Mouse (Mus musculus): ENCODE data around the gene Rcor1. TPM values are rescaled to one million over a fixed set of nuclear protein-coding genes. Genes with fewer than 3 reads are reported as not detected.

The Rcor1 gene
- polyA plus RNA-seq, 1 experiment from 2014 or later = 9.7 TPM

DNA sequence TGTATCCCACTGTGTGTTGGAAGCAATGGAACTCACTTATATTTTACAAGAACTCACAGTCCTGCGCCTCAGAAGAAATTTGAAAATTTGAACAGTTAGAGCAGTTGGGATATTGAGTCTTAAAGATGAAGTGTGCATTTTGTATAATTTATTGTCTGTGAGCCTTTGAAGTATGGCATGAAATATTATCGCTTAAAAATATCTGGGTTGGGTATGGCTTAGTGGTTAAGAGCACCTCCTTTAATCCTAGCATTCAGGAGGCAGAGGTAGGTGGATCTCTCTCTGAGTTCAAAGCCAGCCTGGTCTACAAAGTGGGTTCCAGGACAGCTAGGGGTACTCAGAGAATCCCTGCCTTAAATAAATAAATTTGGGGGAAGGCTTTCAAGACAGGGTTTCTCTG lies 20.1 kb upstream of the Rcor1 start:
- 96% methylated on average over 2 of the region's 2 CpGs for WGBS
- Histone ChIP-seq H3K36me3 (ENCODE audit: insufficient read depth, low read length) (no peaks in the 10 kb centered on the region), H3K9me3 (ENCODE audit: low read length) (no peaks in the 10 kb centered on the region), H3K27ac (ENCODE audit: low read length) (no peak overlapping the region), H3K4me3 (ENCODE audit: low read length) (no peak overlapping the region), H3K27me3 (ENCODE audit: insufficient read depth, low read length) (no peaks in the 10 kb centered on the region), H3K9ac (replicated peaks; ENCODE audit: low read length) (no peak overlapping the region), H3K4me1 (ENCODE audit: insufficient read depth, low read length) (no peaks in the 10 kb centered on the region), H3K4me2 (replicated peaks; ENCODE audit: low read depth, low read length) (no peak overlapping the region)
- ATAC-seq (ENCODE audit: low FRiP score, low TSS enrichment) = no peak

DNA sequence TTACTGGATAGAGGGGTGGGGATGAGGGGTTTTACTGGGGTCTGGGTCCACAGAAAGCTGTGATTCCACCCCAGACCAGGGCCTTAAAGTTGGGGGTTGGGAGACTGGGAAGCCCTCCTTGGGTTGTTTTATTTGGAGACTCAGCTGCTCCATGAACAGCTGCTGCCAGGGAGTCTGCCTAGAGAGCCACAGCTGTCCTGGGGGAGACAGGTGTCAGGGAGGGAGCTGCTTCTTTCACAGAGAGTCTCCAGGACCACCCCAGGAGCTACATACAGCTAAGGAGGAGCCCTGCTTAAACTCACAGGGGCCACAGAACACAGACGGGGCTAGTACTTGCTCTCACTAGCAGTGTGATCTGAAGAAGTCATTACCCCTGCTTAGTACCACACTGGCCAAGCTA lies 18.0 kb upstream of the Rcor1 start:
- 37% methylated on average over 1 of the region's 1 CpGs for WGBS
- no peak for ATAC-seq (ENCODE audit: low FRiP score, low TSS enrichment)
- Histone ChIP-seq H3K9me3 (ENCODE audit: low read length) (no peaks in the 10 kb centered on the region), H3K4me2 (replicated peaks; ENCODE audit: low read depth, low read length) (no peak overlapping the region), H3K27me3 (ENCODE audit: insufficient read depth, low read length) (no peaks in the 10 kb centered on the region), H3K36me3 (ENCODE audit: insufficient read depth, low read length) (no peaks in the 10 kb centered on the region), H3K27ac (ENCODE audit: low read length) (no peak overlapping the region), H3K4me3 (ENCODE audit: low read length) (no peak overlapping the region), H3K4me1 (ENCODE audit: insufficient read depth, low read length) (no peaks in the 10 kb centered on the region), H3K9ac (replicated peaks; ENCODE audit: low read length) (no peak overlapping the region)

DNA sequence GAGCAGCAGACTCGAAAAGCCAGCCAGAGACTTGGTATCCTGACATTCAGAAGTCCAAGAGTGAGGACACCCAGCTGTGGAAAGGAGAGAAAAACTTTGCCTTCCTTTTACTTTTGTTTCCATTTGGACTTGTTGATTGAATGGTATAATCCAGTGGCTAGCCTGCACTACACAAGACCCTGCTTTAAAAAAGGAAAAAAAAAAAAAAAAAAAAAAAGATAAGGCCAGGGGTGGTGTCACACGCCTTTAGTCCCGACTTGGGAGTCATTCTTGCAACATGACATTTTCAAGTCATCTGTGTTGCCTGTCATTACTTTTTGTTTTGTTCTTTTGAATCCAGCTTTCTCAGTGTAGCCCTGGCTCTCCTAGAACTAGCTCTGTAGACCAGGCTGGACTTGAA lies 17.6 kb upstream of the Rcor1 start:
- H3K27ac ChIP-seq (ENCODE audit: low read length) = no peak overlapping the region
- 64% methylated on average over 3 of the region's 3 CpGs for WGBS
- no peaks in the 10 kb centered on the region for H3K4me1 ChIP-seq (ENCODE audit: insufficient read depth, low read length)
- H3K9ac ChIP-seq (replicated peaks; ENCODE audit: low read length) = no peak overlapping the region
- no peak overlapping the region for H3K4me2 ChIP-seq (replicated peaks; ENCODE audit: low read depth, low read length)
- H3K36me3 ChIP-seq (ENCODE audit: insufficient read depth, low read length) = no peaks in the 10 kb centered on the region
- H3K9me3 ChIP-seq (ENCODE audit: low read length) = no peaks in the 10 kb centered on the region
- no peak overlapping the region for H3K4me3 ChIP-seq (ENCODE audit: low read length)
- no peaks in the 10 kb centered on the region for H3K27me3 ChIP-seq (ENCODE audit: insufficient read depth, low read length)
- no peak for ATAC-seq (ENCODE audit: low FRiP score, low TSS enrichment)

DNA sequence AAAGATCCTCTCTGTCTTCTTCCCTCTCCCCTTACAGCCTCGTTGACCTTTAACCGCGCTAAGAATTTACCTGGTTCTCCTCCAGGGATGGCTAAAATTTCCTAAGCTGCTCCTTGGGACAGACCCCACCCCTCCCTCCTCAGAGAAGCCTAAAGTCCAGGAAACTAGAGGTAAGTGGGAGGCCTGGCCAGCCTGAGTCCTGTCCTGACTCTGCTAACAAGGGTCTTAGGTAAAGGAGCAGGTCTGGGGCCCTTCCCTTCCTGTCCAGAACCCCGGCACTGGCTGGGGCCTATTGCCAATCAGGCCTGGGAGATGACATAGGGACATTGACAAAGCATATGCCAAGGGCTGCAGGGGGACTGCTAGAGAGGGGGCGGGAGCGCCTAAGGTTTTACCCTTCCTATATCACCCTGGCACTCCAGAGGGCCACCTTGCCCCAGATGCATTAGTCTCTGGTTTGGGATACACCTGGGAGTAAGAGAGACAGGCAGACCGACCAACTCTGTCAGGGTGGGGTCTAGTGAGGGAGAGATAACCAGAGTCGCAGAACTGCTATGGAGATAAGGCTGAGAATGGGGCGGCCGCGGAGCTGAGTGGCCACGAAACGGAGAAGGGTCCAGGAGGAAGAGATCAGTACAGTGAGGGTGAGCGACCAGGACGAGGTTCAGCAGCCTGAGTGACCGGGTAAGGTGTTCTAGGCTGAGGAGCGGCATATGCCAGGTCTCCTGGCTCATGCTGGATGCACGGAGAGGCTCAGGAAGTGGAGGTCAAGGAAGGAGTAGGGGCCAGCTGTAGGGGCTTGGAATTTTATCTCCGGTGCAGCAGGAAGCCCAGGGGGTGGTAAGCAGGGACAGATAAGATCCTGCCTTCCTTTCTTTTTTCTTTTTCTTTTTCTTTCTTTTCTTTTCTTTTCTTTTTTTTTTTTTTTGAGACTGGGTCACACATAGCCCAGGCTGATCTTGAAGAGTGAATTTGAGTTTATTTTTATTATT lies 10.7 kb upstream of the Rcor1 start:
- Histone ChIP-seq H3K4me1 (ENCODE audit: insufficient read depth, low read length) (no peaks in the 10 kb centered on the region), H3K27ac (ENCODE audit: low read length) (no peak overlapping the region), H3K27me3 (ENCODE audit: insufficient read depth, low read length) (no peaks in the 10 kb centered on the region), H3K4me2 (replicated peaks; ENCODE audit: low read depth, low read length) (no peak overlapping the region), H3K9me3 (ENCODE audit: low read length) (no peaks in the 10 kb centered on the region), H3K36me3 (ENCODE audit: insufficient read depth, low read length) (no peaks in the 10 kb centered on the region), H3K4me3 (ENCODE audit: low read length) (no peak overlapping the region), H3K9ac (replicated peaks; ENCODE audit: low read length) (no peak overlapping the region)
- 50% methylated on average over 19 of the region's 19 CpGs for WGBS
- 0 out of 2 replicates have a peak, but pooled peaks have one; percentile 23 for ATAC-seq (ENCODE audit: low FRiP score, low TSS enrichment)

DNA sequence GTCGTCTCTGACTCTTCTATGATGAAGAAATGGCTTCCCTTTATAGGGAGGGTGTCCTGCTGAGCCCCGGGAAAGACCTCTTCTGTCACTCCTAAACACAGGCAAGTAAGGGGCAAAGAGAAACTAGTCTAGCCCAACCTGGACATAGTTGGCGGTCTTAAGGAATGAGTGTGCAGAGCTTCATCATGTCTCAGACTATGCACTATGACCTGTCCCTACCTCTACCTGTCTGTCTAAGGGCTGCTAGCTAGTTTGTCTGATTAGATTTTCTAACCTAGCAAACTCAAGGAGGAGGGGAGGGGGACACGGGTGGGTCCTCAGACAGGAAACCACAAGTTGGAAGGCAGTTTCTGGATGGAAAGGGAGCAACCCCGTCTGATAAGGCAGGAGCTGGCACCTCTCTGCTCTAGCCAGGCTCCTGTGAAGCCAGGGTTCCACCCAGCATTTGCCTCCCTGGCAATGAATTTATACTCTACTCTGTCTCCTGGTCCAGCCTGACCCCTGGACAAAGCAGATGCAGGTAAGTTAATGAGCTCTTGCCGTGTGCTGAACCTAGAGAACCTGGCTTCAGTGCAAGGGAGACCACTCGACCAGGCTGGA lies 9.8 kb upstream of the Rcor1 start:
- Histone ChIP-seq H3K27me3 (ENCODE audit: insufficient read depth, low read length) (no peaks in the 10 kb centered on the region), H3K4me1 (ENCODE audit: insufficient read depth, low read length) (no peaks in the 10 kb centered on the region), H3K27ac (ENCODE audit: low read length) (no peak overlapping the region), H3K4me3 (ENCODE audit: low read length) (no peak overlapping the region), H3K9ac (replicated peaks; ENCODE audit: low read length) (no peak overlapping the region), H3K36me3 (ENCODE audit: insufficient read depth, low read length) (no peaks in the 10 kb centered on the region), H3K9me3 (ENCODE audit: low read length) (no peaks in the 10 kb centered on the region), H3K4me2 (replicated peaks; ENCODE audit: low read depth, low read length) (no peak overlapping the region)
- no peak for ATAC-seq (ENCODE audit: low FRiP score, low TSS enrichment)
- WGBS = 70% methylated on average over 7 of the region's 7 CpGs

DNA sequence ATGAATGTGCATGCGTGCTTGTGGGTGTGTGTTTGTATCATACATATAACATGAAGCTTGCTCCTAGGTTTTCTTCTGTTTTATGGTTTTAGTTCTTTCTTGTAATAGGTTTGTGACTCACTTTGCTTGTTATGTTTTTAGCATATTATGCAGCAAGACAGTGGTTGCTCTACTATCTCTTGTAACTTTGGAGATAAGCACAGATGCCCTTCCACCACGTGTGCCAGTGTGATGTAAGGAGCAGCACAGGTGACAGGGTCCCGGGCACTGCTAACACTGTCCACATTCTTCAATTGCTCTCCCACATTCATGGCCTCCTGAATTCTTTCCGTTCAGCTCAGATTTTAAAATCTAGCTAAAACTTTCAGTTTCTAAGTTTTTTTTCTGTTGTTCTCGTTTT lies 6.3 kb upstream of the Rcor1 start:
- peaks cover 12% of the 10 kb centered on the region for H3K4me1 ChIP-seq (ENCODE audit: insufficient read depth, low read length)
- H3K27ac ChIP-seq (ENCODE audit: low read length) = no peak overlapping the region
- H3K36me3 ChIP-seq (ENCODE audit: insufficient read depth, low read length) = no peaks in the 10 kb centered on the region
- 84% methylated on average over 5 of the region's 5 CpGs for WGBS
- H3K4me3 ChIP-seq (ENCODE audit: low read length) = no peak overlapping the region
- H3K27me3 ChIP-seq (ENCODE audit: insufficient read depth, low read length) = no peaks in the 10 kb centered on the region
- H3K9ac ChIP-seq (replicated peaks; ENCODE audit: low read length) = no peak overlapping the region
- H3K4me2 ChIP-seq (replicated peaks; ENCODE audit: low read depth, low read length) = no peak overlapping the region
- H3K9me3 ChIP-seq (ENCODE audit: low read length) = no peaks in the 10 kb centered on the region
- no peak for ATAC-seq (ENCODE audit: low FRiP score, low TSS enrichment)

DNA sequence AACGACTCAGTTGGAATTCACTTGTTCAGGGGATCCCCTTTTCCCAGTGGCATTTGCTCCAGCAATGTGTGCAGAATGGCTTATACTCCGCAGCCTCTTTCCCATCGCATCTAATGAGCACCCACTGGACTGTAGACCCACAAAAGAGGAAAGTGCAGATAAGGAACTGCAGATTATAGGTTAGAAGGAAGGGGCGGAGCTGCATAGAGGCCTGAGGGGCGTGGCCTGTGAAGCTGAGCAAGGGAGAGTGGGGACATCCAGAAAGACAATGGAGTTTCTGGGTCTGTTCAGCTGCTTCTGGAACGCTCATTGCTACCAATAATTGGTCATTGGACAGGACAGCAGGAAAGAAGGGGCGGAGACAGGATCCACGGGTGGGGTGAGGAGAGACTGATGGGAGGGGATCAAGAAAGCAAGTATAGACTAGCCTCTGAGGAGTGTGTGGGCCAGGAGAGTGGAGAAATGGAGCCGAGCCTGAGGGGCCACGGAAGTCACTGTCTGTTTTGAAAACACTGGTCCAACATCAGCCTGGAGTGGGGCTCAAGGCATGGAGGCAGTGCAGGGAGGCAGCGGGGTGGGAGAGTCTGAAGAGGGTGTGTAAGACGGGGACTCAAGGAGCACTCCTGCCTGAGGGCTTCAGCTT lies 3.8 kb upstream of the Rcor1 start:
- no peak overlapping the region for H3K4me2 ChIP-seq (replicated peaks; ENCODE audit: low read depth, low read length)
- H3K27ac ChIP-seq (ENCODE audit: low read length) = no peak overlapping the region
- no peaks in the 10 kb centered on the region for H3K27me3 ChIP-seq (ENCODE audit: insufficient read depth, low read length)
- no peak overlapping the region for H3K4me3 ChIP-seq (ENCODE audit: low read length)
- no peaks in the 10 kb centered on the region for H3K36me3 ChIP-seq (ENCODE audit: insufficient read depth, low read length)
- H3K9ac ChIP-seq (replicated peaks; ENCODE audit: low read length) = no peak overlapping the region
- H3K4me1 ChIP-seq (ENCODE audit: insufficient read depth, low read length) = peaks cover 17% of the 10 kb centered on the region
- no peak for ATAC-seq (ENCODE audit: low FRiP score, low TSS enrichment)
- H3K9me3 ChIP-seq (ENCODE audit: low read length) = no peaks in the 10 kb centered on the region
- WGBS = 66% methylated on average over 12 of the region's 12 CpGs

DNA sequence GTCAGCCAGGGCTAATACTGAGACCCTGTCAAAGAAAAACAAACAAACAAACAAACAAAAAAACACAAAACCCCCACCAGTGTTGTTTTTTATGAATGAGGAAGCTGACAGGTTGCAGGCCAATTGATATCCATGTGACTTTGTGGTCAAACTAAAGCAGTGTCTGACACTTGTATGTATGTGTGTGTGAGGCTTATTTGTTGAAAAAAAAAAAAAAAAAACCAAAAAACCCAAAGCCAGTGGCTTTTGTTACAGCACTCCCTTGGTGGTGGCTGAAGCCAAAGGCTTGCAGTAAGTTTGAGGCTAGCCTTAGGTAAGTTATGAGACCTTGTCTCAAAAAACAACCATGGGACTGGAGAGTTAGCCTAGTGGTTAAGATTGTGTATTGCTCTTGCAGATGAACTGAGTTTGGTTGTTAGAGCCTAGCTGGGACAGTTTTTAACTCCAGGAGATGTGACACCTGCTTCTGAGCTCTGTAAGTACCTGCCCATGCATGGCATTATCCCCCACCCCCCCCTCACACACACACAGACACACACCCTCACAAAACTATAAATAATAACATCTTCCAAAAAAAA lies 2.9 kb upstream of the Rcor1 start:
- Histone ChIP-seq H3K9me3 (ENCODE audit: low read length) (no peaks in the 10 kb centered on the region), H3K9ac (replicated peaks; ENCODE audit: low read length) (no peak overlapping the region), H3K36me3 (ENCODE audit: insufficient read depth, low read length) (no peaks in the 10 kb centered on the region), H3K27ac (ENCODE audit: low read length) (no peak overlapping the region), H3K27me3 (ENCODE audit: insufficient read depth, low read length) (no peaks in the 10 kb centered on the region), H3K4me3 (ENCODE audit: low read length) (no peak overlapping the region), H3K4me1 (ENCODE audit: insufficient read depth, low read length) (peaks cover 27% of the 10 kb centered on the region), H3K4me2 (replicated peaks; ENCODE audit: low read depth, low read length) (no peak overlapping the region)
- ATAC-seq (ENCODE audit: low FRiP score, low TSS enrichment) = no peak

DNA sequence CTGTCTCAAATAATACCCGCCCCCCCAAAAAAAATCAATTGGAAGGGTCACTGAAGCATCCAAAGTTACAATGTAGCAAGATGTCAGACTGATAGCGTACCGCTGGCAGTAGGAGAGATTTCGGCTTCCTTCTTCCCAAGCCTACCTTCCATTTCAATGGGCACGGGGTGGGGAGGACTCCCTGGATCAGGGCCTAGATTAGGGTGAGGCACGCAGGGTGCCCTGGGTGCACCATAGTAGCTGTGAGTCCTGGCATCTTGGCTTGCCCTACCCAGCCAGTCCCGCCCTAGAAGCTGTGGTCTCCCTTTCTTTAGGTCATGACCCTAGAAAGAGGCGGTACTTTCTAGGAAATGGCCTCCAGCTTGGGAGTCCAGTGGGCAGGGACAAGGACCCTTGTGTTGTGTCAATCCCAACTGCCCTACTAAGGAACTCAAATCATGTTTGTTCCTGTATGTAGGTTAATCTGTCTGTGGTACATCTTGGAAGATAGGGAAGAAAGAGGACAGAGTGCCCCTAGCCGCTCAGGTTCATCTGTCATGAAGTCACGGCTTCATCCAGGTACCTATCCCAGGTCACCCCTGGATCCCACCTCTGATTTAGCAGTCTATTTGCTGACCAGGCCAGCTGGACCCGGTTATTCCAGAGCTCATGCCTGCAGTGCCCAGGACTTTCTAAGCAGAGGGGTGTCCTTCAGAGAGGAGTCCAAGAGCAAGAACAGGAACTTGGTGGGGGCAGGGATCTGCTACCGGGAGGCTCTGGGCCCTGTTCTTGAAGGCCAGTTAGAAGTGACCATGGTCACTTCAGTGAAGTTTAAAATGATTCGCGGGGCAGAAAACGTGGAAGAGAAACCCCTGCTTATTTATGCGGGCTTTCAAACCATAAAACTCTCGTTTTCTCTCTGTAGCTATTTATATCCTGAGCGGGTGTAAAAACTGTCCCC lies 1.6 kb upstream of the Rcor1 start:
- Histone ChIP-seq H3K36me3 (ENCODE audit: insufficient read depth, low read length) (peaks cover 1% of the 10 kb centered on the region; the same call in 1 of the 2 replicates), H3K4me3 (ENCODE audit: low read length) (peak overlapping the region; percentile 98)
- 46% methylated on average over 18 of the region's 18 CpGs for WGBS

More for the DNA sequence above, 1.6 kb upstream of the Rcor1 start:
- H3K4me2 ChIP-seq (replicated peaks; ENCODE audit: low read depth, low read length) = peak overlapping the region; percentile 87
- H3K27ac ChIP-seq (ENCODE audit: low read length) = peak overlapping the region; percentile 99
- H3K9ac ChIP-seq (replicated peaks; ENCODE audit: low read length) = peak overlapping the region; percentile 85
- H3K27me3 ChIP-seq (ENCODE audit: insufficient read depth, low read length) = no peaks in the 10 kb centered on the region
- no peaks in the 10 kb centered on the region for H3K9me3 ChIP-seq (ENCODE audit: low read length)
- no peak for ATAC-seq (ENCODE audit: low FRiP score, low TSS enrichment)
- H3K4me1 ChIP-seq (ENCODE audit: insufficient read depth, low read length) = peaks cover 31% of the 10 kb centered on the region

Data from kidney, embryonic 16.5 days (tissue).